Comparison of ENCODE assay signal across 10 mouse cellular contexts in genomic region chr11:74721971-74722370, GRCm38 (mm10). TPM values are rescaled to one million over a fixed set of nuclear protein-coding genes. Genes with fewer than 3 reads are reported as not detected.
DNase-seq lines count a peak whose midpoint lies in the region; ATAC-seq and TF ChIP-seq lines count a peak whose summit lies in the region.
"Had no signal": no experiment of that assay in that cellular context is flagged by ENCODE, and none has a peak within 500 bp of the region (broad histone marks: within the 10 kb centered on the region; RNA-seq: fewer than 3 reads in every experiment).

No protein-coding gene starts in this region.

- ATAC-seq in neural tube, embryonic 11.5 days (ENCODE audit: insufficient read depth, low FRiP score, low TSS enrichment), result no peak
- no peak for ATAC-seq in forebrain, embryonic 13.5 days
- ATAC-seq in liver, embryonic 11.5 days (replicated peaks; ENCODE audit: low FRiP score), result no peak
- ATAC-seq in stomach, postnatal 0 days (ENCODE audit: low FRiP score, low TSS enrichment), result no peak

- no peak overlapping the region; the same call in 1 of the 2 replicates for H3K9ac ChIP-seq in neural tube, embryonic 11.5 days (ENCODE audit: low read length)
- H3K9ac ChIP-seq in forebrain, embryonic 13.5 days, result peak overlapping the region; percentile 65
- H3K9ac ChIP-seq in liver, embryonic 11.5 days (ENCODE audit: low read depth, low read length), result no peak overlapping the region
- no peak overlapping the region for H3K9ac ChIP-seq in stomach, postnatal 0 days (ENCODE audit: low read length)

- H3K27me3 ChIP-seq in neural tube, embryonic 11.5 days (ENCODE audit: control insufficient read depth, insufficient read depth, low read length), result no peaks in the 10 kb centered on the region
- H3K27me3 ChIP-seq in forebrain, embryonic 13.5 days, result no peaks in the 10 kb centered on the region
- H3K27me3 ChIP-seq in liver, embryonic 11.5 days (replicated peaks; ENCODE audit: control insufficient read depth, insufficient read depth, low read length), result no peaks in the 10 kb centered on the region
- no peaks in the 10 kb centered on the region for H3K27me3 ChIP-seq in stomach, postnatal 0 days (ENCODE audit: control insufficient read depth, insufficient read depth, low read length)

- H3K27ac ChIP-seq in neural tube, embryonic 11.5 days (ENCODE audit: low read depth, low read length), result no peak overlapping the region
- peak overlapping the region; percentile 57; the same call in 1 of the 2 replicates for H3K27ac ChIP-seq in forebrain, embryonic 13.5 days
- H3K27ac ChIP-seq in liver, embryonic 11.5 days (ENCODE audit: low read depth, low read length), result no peak overlapping the region
- H3K27ac ChIP-seq in stomach, postnatal 0 days (replicated peaks), result no peak overlapping the region

- no peaks in the 10 kb centered on the region for H3K36me3 ChIP-seq in neural tube, embryonic 11.5 days (ENCODE audit: control insufficient read depth, insufficient read depth, low read length)
- H3K36me3 ChIP-seq in forebrain, embryonic 13.5 days (ENCODE audit: poor library complexity, severe bottlenecking), result no peaks in the 10 kb centered on the region
- no peaks in the 10 kb centered on the region for H3K36me3 ChIP-seq in liver, embryonic 11.5 days (ENCODE audit: control insufficient read depth, insufficient read depth, low read length)
- H3K36me3 ChIP-seq in stomach, postnatal 0 days (ENCODE audit: control insufficient read depth, insufficient read depth, low read length), result no peaks in the 10 kb centered on the region

- 49% methylated on average over 3 of the region's 3 CpGs for WGBS in neural tube, embryonic 11.5 days
- WGBS in forebrain, embryonic 13.5 days, result 27% methylated on average over 3 of the region's 3 CpGs
- WGBS in liver, embryonic 11.5 days, result 43% methylated on average over 3 of the region's 3 CpGs
- WGBS in stomach, postnatal 0 days, result 35% methylated on average over 3 of the region's 3 CpGs

- H3K4me2 ChIP-seq in neural tube, embryonic 11.5 days (ENCODE audit: low read depth), result peak overlapping the region; percentile 74
- peak overlapping the region; percentile 80 for H3K4me2 ChIP-seq in forebrain, embryonic 13.5 days
- H3K4me2 ChIP-seq in liver, embryonic 11.5 days, result peak overlapping the region; percentile 70
- peak overlapping the region; percentile 43 for H3K4me2 ChIP-seq in stomach, postnatal 0 days (replicated peaks; ENCODE audit: low read depth)

- no peak for TF ChIP-seq EP300 in stomach, postnatal 0 days (optimal IDR thresholded peaks at IDR 0.05)

- TF ChIP-seq CTCF in stomach, postnatal 0 days (IDR thresholded peaks at IDR 0.05; ENCODE audit: low read depth), result no peak

- H3K4me1 ChIP-seq in neural tube, embryonic 11.5 days (ENCODE audit: control insufficient read depth, insufficient read depth, low read length), result peaks cover 8% of the 10 kb centered on the region; the same call in 1 of the 2 replicates
- H3K4me1 ChIP-seq in forebrain, embryonic 13.5 days, result peaks cover 35% of the 10 kb centered on the region
- H3K4me1 ChIP-seq in liver, embryonic 11.5 days (replicated peaks; ENCODE audit: control insufficient read depth, insufficient read depth, low read length), result peaks cover 18% of the 10 kb centered on the region
- H3K4me1 ChIP-seq in stomach, postnatal 0 days (replicated peaks; ENCODE audit: control insufficient read depth, insufficient read depth), result no peaks in the 10 kb centered on the region; the same call in 1 of the 2 replicates

- H3K9me3 ChIP-seq in neural tube, embryonic 11.5 days (ENCODE audit: control insufficient read depth, low read length), result no peaks in the 10 kb centered on the region
- H3K9me3 ChIP-seq in forebrain, embryonic 13.5 days (replicated peaks), result no peaks in the 10 kb centered on the region
- H3K9me3 ChIP-seq in liver, embryonic 11.5 days (ENCODE audit: control insufficient read depth, low read length), result no peaks in the 10 kb centered on the region
- H3K9me3 ChIP-seq in stomach, postnatal 0 days (ENCODE audit: control insufficient read depth, low read length), result no peaks in the 10 kb centered on the region

- peak overlapping the region; percentile 24 for H3K4me3 ChIP-seq in neural tube, embryonic 11.5 days (ENCODE audit: low read depth, low read length)
- H3K4me3 ChIP-seq in forebrain, embryonic 13.5 days, result peak overlapping the region; percentile 72
- H3K4me3 ChIP-seq in liver, embryonic 11.5 days (ENCODE audit: low read depth, low read length), result peak overlapping the region; percentile 36
- 0 out of 2 replicates have a peak overlapping the region, but pooled peaks have one; percentile 6 for H3K4me3 ChIP-seq in stomach, postnatal 0 days (ENCODE audit: low read depth, low read length)

- DNase-seq in neural tube, embryonic 11.5 days (ENCODE audit: low spot score), result no peak
- no peak for DNase-seq in neural tube, embryonic 10.5 days (ENCODE audit: extremely low spot score, low spot score)
- no peak for DNase-seq in liver, embryonic 11.5 days (ENCODE audit: low spot score)
- no peak for DNase-seq in stomach, postnatal 0 days (ENCODE audit: low spot score)
- DNase-seq in frontal cortex, postnatal 14 days (ENCODE audit: low spot score in 2 of 2), result no peak
- no peak for DNase-seq in layer of hippocampus, adult 9-11 months
- DNase-seq in right cerebral cortex, postnatal 10 days (ENCODE audit: low spot score in 2 of 2), result no peak
- DNase-seq: adrenal gland, adult 2 months; gastrocnemius, postnatal 36 days had no signal

RNA-seq across cellular contexts. Expression of gene Pafah1b1, which starts 2.5 kb away (rescaled TPM):
- 95.3 and 107 TPM in 2 replicates for polyA plus RNA-seq in neural tube, embryonic 11.5 days (2014; fragmentation: Nextera tagmentation; extraction: Ambion mirVana)
- polyA plus RNA-seq in forebrain, embryonic 13.5 days (2015; fragmentation: Nextera tagmentation; extraction: Ambion mirVana), result 59.0 and 64.5 TPM in 2 replicates
- 59.3 and 69.4 TPM in 2 replicates for polyA plus RNA-seq in liver, embryonic 11.5 days (2014; fragmentation: Nextera tagmentation; extraction: Ambion mirVana)
- 47.5 and 51.7 TPM in 2 replicates for polyA plus RNA-seq in stomach, postnatal 0 days (2015; fragmentation: Nextera tagmentation; extraction: Ambion mirVana)

RNA-seq across cellular contexts. Expression of gene Mettl16, which starts 48.7 kb away (rescaled TPM):
- 43.6 and 47.6 TPM in 2 replicates for polyA plus RNA-seq in neural tube, embryonic 11.5 days (2014; fragmentation: Nextera tagmentation; extraction: Ambion mirVana)
- 54.2 and 57.5 TPM in 2 replicates for polyA plus RNA-seq in forebrain, embryonic 13.5 days (2015; fragmentation: Nextera tagmentation; extraction: Ambion mirVana)
- 57.7 and 63.0 TPM in 2 replicates for polyA plus RNA-seq in liver, embryonic 11.5 days (2014; fragmentation: Nextera tagmentation; extraction: Ambion mirVana)
- polyA plus RNA-seq in stomach, postnatal 0 days (2015; fragmentation: Nextera tagmentation; extraction: Ambion mirVana), result 13.4 and 13.9 TPM in 2 replicates

Comparison
In these comparisons a context has a peak if more than half of its experiments do, and no peak if none do; other contexts are left out.
1. H3K4me3 ChIP-seq: peak in every context shown above with its lines; median percentile 72 in forebrain, embryonic 13.5 days; 36 in liver, embryonic 11.5 days; 24 in neural tube, embryonic 11.5 days; 6 in stomach, postnatal 0 days.